In genomic region chr10:77200295-77200694, GRCm38 (mm10) we compare ENCODE assay signal across 18 mouse cellular contexts.
"Had no signal": no experiment of that assay in that cellular context is flagged by ENCODE, and none has a peak within 500 bp of the region (broad histone marks: within the 10 kb centered on the region; RNA-seq: fewer than 3 reads in every experiment).

No protein-coding gene starts in this region.

- H3K4me2 ChIP-seq: kidney, embryonic 15.5 days; limb, embryonic 12.5 days; liver, embryonic 13.5 days; neural tube, embryonic 13.5 days; stomach, embryonic 15.5 days had no signal

- H3K9ac ChIP-seq: kidney, embryonic 15.5 days; limb, embryonic 12.5 days; liver, embryonic 13.5 days; liver, postnatal 0 days; neural tube, embryonic 13.5 days; stomach, embryonic 15.5 days had no signal

- ATAC-seq: liver, postnatal 0 days had no signal

- H3K4me1 ChIP-seq: liver, embryonic 13.5 days had no signal

- DNase-seq: kidney, adult 2 months; kidney, postnatal 25 days; layer of hippocampus, adult 9-11 months; layer of hippocampus, postnatal 36 days; liver; liver, embryonic 13.5 days; liver, postnatal 0 days; midbrain, embryonic 14.5 days; retina, postnatal 1 day; right cerebral cortex, postnatal 4 days; thymus, adult 2 months; thymus, postnatal 25 days had no signal

- H3K4me3 ChIP-seq: kidney, embryonic 15.5 days; limb, embryonic 12.5 days; liver, embryonic 13.5 days; midbrain, embryonic 10.5 days; myocyte; neural tube, embryonic 13.5 days; stomach, embryonic 15.5 days had no signal

- H3K9me3 ChIP-seq: kidney, embryonic 15.5 days; limb, embryonic 12.5 days; liver, embryonic 13.5 days; midbrain, embryonic 10.5 days; neural tube, embryonic 13.5 days; stomach, embryonic 15.5 days had no signal

- H3K27ac ChIP-seq: kidney, embryonic 15.5 days; limb, embryonic 12.5 days; liver, embryonic 13.5 days; neural tube, embryonic 13.5 days; stomach, embryonic 15.5 days had no signal

- H3K27me3 ChIP-seq: kidney, embryonic 15.5 days; limb, embryonic 12.5 days; liver, embryonic 13.5 days; neural tube, embryonic 13.5 days; stomach, embryonic 15.5 days had no signal

- H3K36me3 ChIP-seq: kidney, embryonic 15.5 days; limb, embryonic 12.5 days; liver, embryonic 13.5 days; midbrain, embryonic 10.5 days; neural tube, embryonic 13.5 days; stomach, embryonic 15.5 days had no signal
